Mouse (Mus musculus): ENCODE measurements around the gene Med31. TPM values are rescaled to one million over a fixed set of nuclear protein-coding genes. Genes with fewer than 3 reads are reported as not detected.

The Med31 gene
- total RNA-seq (2014; rRNA removed) (7.1 and 8.2 TPM in 2 replicates), polyA plus RNA-seq (2012; rRNA removed) (3.4 TPM in 2 replicates)

DNA sequence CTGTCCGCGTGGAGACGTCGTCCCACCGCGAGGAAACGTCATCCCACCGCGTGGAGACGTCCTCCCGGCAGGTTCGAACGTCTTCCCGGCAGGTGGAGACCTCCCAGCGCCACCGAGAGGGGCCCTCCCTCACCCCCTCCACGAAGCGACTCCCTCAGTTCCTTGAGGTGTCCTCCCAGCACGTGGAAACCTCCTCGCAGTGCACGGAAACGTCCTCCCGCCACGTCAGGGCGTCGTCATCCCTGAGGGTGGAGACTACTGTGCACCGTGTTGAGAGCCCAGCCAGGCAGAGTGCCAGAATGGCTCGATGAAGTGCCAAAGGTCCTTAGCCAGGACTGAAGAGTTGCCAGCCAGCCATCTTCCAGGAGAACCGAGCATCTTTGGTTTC lies at the start of gene Med31:
Med31 (minus strand) TSS at position 183 of the 388 bp plus-strand sequence.
- no peaks in the 10 kb centered on the region for H3K79me2 ChIP-seq (ENCODE audit: control insufficient read depth, insufficient read depth, low read length)
- TF ChIP-seq CTCF (IDR thresholded peaks at IDR 0.05; ENCODE audit: low read depth, low read length) (no peak), POLR2A (IDR thresholded peaks at IDR 0.05; ENCODE audit: extremely low read depth, insufficient read depth, low read length) (no peak)
- H3K4me1 ChIP-seq (ENCODE audit: control insufficient read depth, insufficient read depth, low read length) = peaks cover 6% of the 10 kb centered on the region; the same call in 1 of the 2 replicates
- H3K36me3 ChIP-seq (ENCODE audit: control insufficient read depth, insufficient read depth, low read length) = peaks cover 5% of the 10 kb centered on the region; the same call in 1 of the 2 replicates
- peak within 1 kb of the TSS; percentile 83 for H3K9ac ChIP-seq (ENCODE audit: low read depth, low read length)
- peak within 1 kb of the TSS; percentile 48 for H3K27ac ChIP-seq (replicated peaks; ENCODE audit: insufficient read depth, low read depth, low read length)
- peak; percentile 88 for DNase-seq (ENCODE audit: extremely low read depth, low read depth, low spot score)
- under 1% methylated on average over 29 of the region's 29 CpGs for WGBS
- H3K27me3 ChIP-seq (ENCODE audit: control insufficient read depth, insufficient read depth, low read length) = no peaks in the 10 kb centered on the region
- peak within 1 kb of the TSS; percentile 75 for H3K4me3 ChIP-seq (ENCODE audit: insufficient read depth, low read depth, low read length)

DNA sequence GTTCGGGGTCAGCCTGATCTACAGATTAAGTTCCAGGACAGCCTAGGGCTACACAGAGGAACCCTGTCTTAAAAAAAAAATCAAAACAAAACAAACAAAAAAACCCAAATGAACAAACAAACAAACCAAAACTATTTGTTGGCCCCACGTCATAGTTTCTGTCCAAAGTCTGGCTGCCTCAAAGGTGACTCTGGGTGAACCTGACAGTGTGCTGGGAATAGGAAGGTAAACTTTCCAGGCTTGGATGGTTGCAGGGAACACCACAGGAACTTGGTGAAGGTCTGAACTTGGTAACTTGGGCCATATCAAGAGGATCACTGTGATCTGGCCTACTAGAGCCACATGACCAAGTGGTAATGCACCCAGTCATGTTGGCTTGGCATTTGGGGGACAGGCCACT lies 41.0 kb upstream of the Med31 start:
- no peaks in the 10 kb centered on the region for H3K79me2 ChIP-seq (ENCODE audit: control insufficient read depth, insufficient read depth, low read length)
- peak overlapping the region; percentile 74 for H3K27ac ChIP-seq (replicated peaks; ENCODE audit: insufficient read depth, low read depth, low read length)
- H3K4me3 ChIP-seq (ENCODE audit: insufficient read depth, low read depth, low read length) = no peak overlapping the region
- H3K9ac ChIP-seq (ENCODE audit: low read depth, low read length) = no peak overlapping the region
- DNase-seq (ENCODE audit: extremely low read depth, low read depth, low spot score) = peak; percentile 92
- no peaks in the 10 kb centered on the region for H3K27me3 ChIP-seq (ENCODE audit: control insufficient read depth, insufficient read depth, low read length)
- no peak for TF ChIP-seq CTCF (IDR thresholded peaks at IDR 0.05; ENCODE audit: low read depth, low read length)
- TF ChIP-seq POLR2A (IDR thresholded peaks at IDR 0.05; ENCODE audit: extremely low read depth, insufficient read depth, low read length) = no peak
- H3K4me1 ChIP-seq (ENCODE audit: control insufficient read depth, insufficient read depth, low read length) = peaks cover 7% of the 10 kb centered on the region
- H3K36me3 ChIP-seq (ENCODE audit: control insufficient read depth, insufficient read depth, low read length) = no peaks in the 10 kb centered on the region
- 34% methylated on average over 2 of the region's 2 CpGs for WGBS

GRCm38 (mm10) chr11:72255629-72256028 lies 40.2 kb upstream of the Med31 start:
- DNase-seq (ENCODE audit: extremely low read depth, low read depth, low spot score) = no peak
- no peak overlapping the region; the same call in 1 of the 2 replicates for H3K27ac ChIP-seq (replicated peaks; ENCODE audit: insufficient read depth, low read depth, low read length)
- 92% methylated on average over 4 of the region's 4 CpGs for WGBS
- no peak overlapping the region for H3K4me3 ChIP-seq (ENCODE audit: insufficient read depth, low read depth, low read length)
- H3K79me2 ChIP-seq (ENCODE audit: control insufficient read depth, insufficient read depth, low read length) = no peaks in the 10 kb centered on the region
- no peak overlapping the region for H3K9ac ChIP-seq (ENCODE audit: low read depth, low read length)
- TF ChIP-seq POLR2A (IDR thresholded peaks at IDR 0.05; ENCODE audit: extremely low read depth, insufficient read depth, low read length) (no peak), CTCF (IDR thresholded peaks at IDR 0.05; ENCODE audit: low read depth, low read length) (no peak)
- no peaks in the 10 kb centered on the region for H3K36me3 ChIP-seq (ENCODE audit: control insufficient read depth, insufficient read depth, low read length)
- H3K27me3 ChIP-seq (ENCODE audit: control insufficient read depth, insufficient read depth, low read length) = no peaks in the 10 kb centered on the region
- peaks cover 7% of the 10 kb centered on the region for H3K4me1 ChIP-seq (ENCODE audit: control insufficient read depth, insufficient read depth, low read length)

DNA sequence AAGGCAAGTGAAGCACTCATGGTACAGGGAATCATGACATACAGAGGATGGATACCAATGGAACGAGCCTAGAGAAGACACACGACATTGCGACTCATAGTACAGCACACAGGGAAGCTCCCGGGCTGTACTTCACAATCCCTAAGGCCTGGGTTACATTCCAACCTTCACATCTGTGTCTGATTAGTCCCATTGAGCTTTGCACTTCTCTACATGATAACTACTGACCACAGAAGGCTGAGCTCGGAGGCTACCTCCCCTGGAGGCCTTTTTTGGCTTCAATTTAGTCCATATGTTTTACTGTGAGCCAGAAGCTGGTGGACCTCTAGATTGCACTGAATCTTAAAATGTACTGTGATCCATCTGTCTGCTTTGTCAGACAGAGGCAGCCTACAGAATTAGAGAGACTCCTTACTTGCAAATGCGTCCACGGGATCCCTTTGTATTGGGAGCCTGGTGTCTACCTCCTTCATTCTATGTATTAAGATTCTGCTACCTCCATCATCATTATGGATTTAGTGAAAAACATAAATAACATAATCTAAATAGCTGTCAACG lies 29.9 kb upstream of the Med31 start:
- TF ChIP-seq CTCF (IDR thresholded peaks at IDR 0.05; ENCODE audit: low read depth, low read length) = no peak
- no peak for TF ChIP-seq POLR2A (IDR thresholded peaks at IDR 0.05; ENCODE audit: extremely low read depth, insufficient read depth, low read length)
- DNase-seq (ENCODE audit: extremely low read depth, low read depth, low spot score) = no peak
- 85% methylated on average over 8 of the region's 8 CpGs for WGBS
- Histone ChIP-seq H3K36me3 (ENCODE audit: control insufficient read depth, insufficient read depth, low read length) (no peaks in the 10 kb centered on the region), H3K27me3 (ENCODE audit: control insufficient read depth, insufficient read depth, low read length) (no peaks in the 10 kb centered on the region), H3K4me1 (ENCODE audit: control insufficient read depth, insufficient read depth, low read length) (no peaks in the 10 kb centered on the region), H3K79me2 (ENCODE audit: control insufficient read depth, insufficient read depth, low read length) (no peaks in the 10 kb centered on the region), H3K4me3 (ENCODE audit: insufficient read depth, low read depth, low read length) (no peak overlapping the region), H3K27ac (replicated peaks; ENCODE audit: insufficient read depth, low read depth, low read length) (no peak overlapping the region), H3K9ac (ENCODE audit: low read depth, low read length) (no peak overlapping the region)

- H3K27ac ChIP-seq (replicated peaks; ENCODE audit: insufficient read depth, low read depth, low read length) = no peak overlapping the region
- no peak overlapping the region for H3K9ac ChIP-seq (ENCODE audit: low read depth, low read length)
- TF ChIP-seq POLR2A (IDR thresholded peaks at IDR 0.05; ENCODE audit: extremely low read depth, insufficient read depth, low read length) (no peak), CTCF (IDR thresholded peaks at IDR 0.05; ENCODE audit: low read depth, low read length) (no peak)
- no peaks in the 10 kb centered on the region for H3K79me2 ChIP-seq (ENCODE audit: control insufficient read depth, insufficient read depth, low read length)
- H3K27me3 ChIP-seq (ENCODE audit: control insufficient read depth, insufficient read depth, low read length) = no peaks in the 10 kb centered on the region
- 71% methylated on average over 4 of the region's 4 CpGs for WGBS
- DNase-seq (ENCODE audit: extremely low read depth, low read depth, low spot score) = no peak
- H3K4me3 ChIP-seq (ENCODE audit: insufficient read depth, low read depth, low read length) = no peak overlapping the region
- no peaks in the 10 kb centered on the region for H3K36me3 ChIP-seq (ENCODE audit: control insufficient read depth, insufficient read depth, low read length)
- no peaks in the 10 kb centered on the region for H3K4me1 ChIP-seq (ENCODE audit: control insufficient read depth, insufficient read depth, low read length)
Observed at GRCm38 (mm10) chr11:72240062-72240860, 24.9 kb upstream of the Med31 start.

DNA sequence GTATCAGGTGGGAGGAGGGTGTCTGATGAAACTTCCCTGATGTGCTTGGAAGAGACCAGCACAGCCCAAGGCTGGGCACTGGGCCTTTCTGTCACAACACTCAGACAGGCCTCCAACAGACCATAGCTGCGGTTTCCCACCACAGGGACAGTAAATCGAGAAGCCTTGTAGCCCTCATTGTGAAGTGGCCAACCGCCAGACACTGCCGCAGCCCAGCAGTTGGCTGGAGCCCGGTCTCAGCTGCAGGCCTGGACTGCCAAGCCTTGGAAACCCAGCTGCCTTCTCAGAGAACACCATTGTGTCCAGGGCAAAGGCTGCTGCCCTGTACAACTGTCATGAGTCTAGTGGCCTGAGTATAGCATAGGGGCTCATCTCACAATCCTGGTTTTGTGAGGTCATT lies 18.6 kb upstream of the Med31 start:
- H3K27me3 ChIP-seq (ENCODE audit: control insufficient read depth, insufficient read depth, low read length) = no peaks in the 10 kb centered on the region
- H3K4me3 ChIP-seq (ENCODE audit: insufficient read depth, low read depth, low read length) = no peak overlapping the region
- H3K36me3 ChIP-seq (ENCODE audit: control insufficient read depth, insufficient read depth, low read length) = no peaks in the 10 kb centered on the region
- no peak overlapping the region for H3K27ac ChIP-seq (replicated peaks; ENCODE audit: insufficient read depth, low read depth, low read length)
- TF ChIP-seq CTCF (IDR thresholded peaks at IDR 0.05; ENCODE audit: low read depth, low read length) = no peak
- TF ChIP-seq POLR2A (IDR thresholded peaks at IDR 0.05; ENCODE audit: extremely low read depth, insufficient read depth, low read length) = no peak
- no peak for DNase-seq (ENCODE audit: extremely low read depth, low read depth, low spot score)
- no peaks in the 10 kb centered on the region for H3K4me1 ChIP-seq (ENCODE audit: control insufficient read depth, insufficient read depth, low read length)
- 83% methylated on average over 5 of the region's 5 CpGs for WGBS
- no peaks in the 10 kb centered on the region for H3K79me2 ChIP-seq (ENCODE audit: control insufficient read depth, insufficient read depth, low read length)
- H3K9ac ChIP-seq (ENCODE audit: low read depth, low read length) = no peak overlapping the region
